Mouse (Mus musculus): ENCODE results near the gene Tmem159. TPM values are rescaled to one million over a fixed set of nuclear protein-coding genes. Genes with fewer than 3 reads are reported as not detected.

Tmem159 gene
- polyA plus RNA-seq, 1 experiment = 5.7 TPM

DNA sequence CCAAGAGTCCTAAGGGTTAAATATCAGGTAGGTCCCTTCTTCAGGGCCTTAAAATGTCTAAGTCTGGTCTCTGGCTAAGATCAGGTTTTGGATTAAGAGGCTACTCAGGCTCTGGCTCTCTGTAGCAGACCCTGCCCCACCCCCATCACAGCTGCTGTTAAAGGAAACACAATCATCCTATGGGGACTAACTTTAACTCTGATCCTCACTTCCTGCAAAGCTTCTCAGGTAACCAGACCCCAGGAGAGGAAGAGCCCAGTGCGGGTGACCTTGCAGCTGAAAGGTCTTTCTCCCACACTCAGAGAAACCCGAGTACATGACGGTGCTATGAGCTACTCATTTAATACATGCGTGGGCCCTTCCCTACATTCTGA is 25.5 kb downstream of the Tmem159 start:
- no peak for TF ChIP-seq POLR2A (IDR thresholded peaks at IDR 0.05; ENCODE audit: low read depth, low read length)
- TF ChIP-seq CTCF (IDR thresholded peaks at IDR 0.05; ENCODE audit: extremely low read depth, insufficient read depth, insufficient read length, insufficient replicate concordance) = no peak
- WGBS = 71% methylated on average over 4 of the region's 4 CpGs

DNA sequence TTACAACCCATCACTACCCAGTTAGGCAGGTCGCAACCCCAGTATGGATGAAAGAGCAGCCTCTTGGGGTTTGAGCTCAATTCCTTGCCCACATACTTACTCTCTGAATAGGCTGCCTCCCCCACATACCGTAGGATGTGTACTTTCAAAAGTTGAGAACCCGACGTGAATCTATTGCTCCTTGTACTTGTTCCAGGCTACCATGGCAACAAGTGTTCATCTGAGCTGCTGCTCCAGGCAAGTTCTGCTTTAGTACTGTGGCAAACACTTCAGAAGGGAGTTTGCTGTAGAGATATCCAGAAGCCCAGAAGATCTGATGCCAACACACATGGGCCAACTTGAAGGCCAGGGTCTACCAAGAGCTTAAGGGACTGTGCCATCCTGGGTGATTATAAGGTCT is 26.8 kb downstream of the Tmem159 start:
- WGBS = 79% methylated on average over 4 of the region's 4 CpGs
- no peaks in the 10 kb centered on the region for H3K27me3 ChIP-seq (ENCODE audit: control insufficient read depth, insufficient read depth, low read length)
- no peak overlapping the region for H3K27ac ChIP-seq (ENCODE audit: insufficient read depth, low read length)
- no peaks in the 10 kb centered on the region for H3K36me3 ChIP-seq (ENCODE audit: control insufficient read depth, insufficient read depth, low read length)
- TF ChIP-seq POLR2A (IDR thresholded peaks at IDR 0.05; ENCODE audit: low read depth, low read length) (no peak), CTCF (IDR thresholded peaks at IDR 0.05; ENCODE audit: extremely low read depth, insufficient read depth, insufficient read length, insufficient replicate concordance) (no peak)
- H3K4me1 ChIP-seq (ENCODE audit: control insufficient read depth, insufficient read depth, insufficient read length) = no peaks in the 10 kb centered on the region
- no peak for DNase-seq (ENCODE audit: low read depth in 1 of 2, low spot score in 2 of 2)
- H3K4me3 ChIP-seq (ENCODE audit: extremely low read depth, insufficient read depth, insufficient read length) = no peak overlapping the region

More for the DNA sequence above, 25.5 kb downstream of the Tmem159 start:
- Histone ChIP-seq H3K4me3 (ENCODE audit: extremely low read depth, insufficient read depth, insufficient read length) (no peak overlapping the region), H3K27ac (ENCODE audit: insufficient read depth, low read length) (no peak overlapping the region), H3K4me1 (ENCODE audit: control insufficient read depth, insufficient read depth, insufficient read length) (no peaks in the 10 kb centered on the region), H3K27me3 (ENCODE audit: control insufficient read depth, insufficient read depth, low read length) (no peaks in the 10 kb centered on the region), H3K36me3 (ENCODE audit: control insufficient read depth, insufficient read depth, low read length) (no peaks in the 10 kb centered on the region)
- DNase-seq (ENCODE audit: low read depth in 1 of 2, low spot score in 2 of 2) = no peak

DNA sequence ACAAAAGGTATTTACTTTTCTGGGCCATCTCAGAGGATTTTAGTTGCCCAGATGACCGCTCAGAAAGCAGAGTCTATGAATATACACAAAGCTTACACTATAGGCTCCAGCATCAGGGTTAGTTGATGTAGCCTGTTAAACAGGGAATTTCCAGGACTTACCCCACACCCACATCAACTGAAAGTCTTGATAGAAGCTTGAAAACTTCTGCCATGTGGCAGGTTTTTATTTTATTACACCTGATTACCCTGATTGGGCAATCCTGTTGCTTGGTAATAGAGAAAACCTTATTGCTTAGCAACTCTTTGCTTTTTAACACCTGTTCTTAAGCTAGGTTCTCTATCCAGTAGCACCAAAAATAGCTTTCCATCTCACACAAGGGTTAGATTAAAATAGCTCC is 40.6 kb downstream of the Tmem159 start:
- no peak for DNase-seq (ENCODE audit: low read depth in 1 of 2, low spot score in 2 of 2)
- WGBS = 91% methylated on average over 1 of the region's 1 CpGs
- Histone ChIP-seq H3K36me3 (ENCODE audit: control insufficient read depth, insufficient read depth, low read length) (no peaks in the 10 kb centered on the region), H3K27me3 (ENCODE audit: control insufficient read depth, insufficient read depth, low read length) (no peaks in the 10 kb centered on the region), H3K4me1 (ENCODE audit: control insufficient read depth, insufficient read depth, insufficient read length) (no peaks in the 10 kb centered on the region), H3K4me3 (ENCODE audit: extremely low read depth, insufficient read depth, insufficient read length) (no peak overlapping the region), H3K27ac (ENCODE audit: insufficient read depth, low read length) (no peak overlapping the region)
- TF ChIP-seq POLR2A (IDR thresholded peaks at IDR 0.05; ENCODE audit: low read depth, low read length) (no peak), CTCF (IDR thresholded peaks at IDR 0.05; ENCODE audit: extremely low read depth, insufficient read depth, insufficient read length, insufficient replicate concordance) (no peak)

DNA sequence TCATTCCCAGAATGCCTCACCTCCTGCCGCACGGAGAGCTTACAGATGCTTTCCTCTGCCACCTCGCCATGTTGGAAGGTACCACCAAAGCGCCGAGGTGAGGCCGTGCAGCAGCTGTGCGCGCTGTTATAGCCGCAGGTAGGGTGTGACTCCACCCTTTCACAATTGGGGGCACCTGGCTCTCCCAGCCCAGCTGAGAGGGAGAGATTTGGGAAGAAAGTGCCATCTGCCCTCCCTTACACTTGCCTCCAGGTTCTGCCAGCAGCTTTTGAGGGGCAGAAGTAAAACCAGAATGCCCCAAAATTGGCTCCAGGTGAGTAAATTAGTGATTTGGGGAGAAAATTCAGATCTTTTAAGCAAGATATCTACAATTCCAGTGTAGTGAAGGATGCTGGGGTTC is 43.0 kb downstream of the Tmem159 start, which contains the start of gene Zp2:
Zp2 (minus strand) TSS at position 101 of the 400 bp plus-strand sequence.
- H3K27ac ChIP-seq (ENCODE audit: insufficient read depth, low read length) = no peak within 1 kb of the TSS
- H3K4me1 ChIP-seq (ENCODE audit: control insufficient read depth, insufficient read depth, insufficient read length) = no peaks in the 10 kb centered on the region
- DNase-seq (ENCODE audit: low read depth in 1 of 2, low spot score in 2 of 2) = no peak
- TF ChIP-seq CTCF (IDR thresholded peaks at IDR 0.05; ENCODE audit: extremely low read depth, insufficient read depth, insufficient read length, insufficient replicate concordance) (no peak), POLR2A (IDR thresholded peaks at IDR 0.05; ENCODE audit: low read depth, low read length) (no peak)
- no peaks in the 10 kb centered on the region for H3K27me3 ChIP-seq (ENCODE audit: control insufficient read depth, insufficient read depth, low read length)
- H3K36me3 ChIP-seq (ENCODE audit: control insufficient read depth, insufficient read depth, low read length) = no peaks in the 10 kb centered on the region
- no peak within 1 kb of the TSS for H3K4me3 ChIP-seq (ENCODE audit: extremely low read depth, insufficient read depth, insufficient read length)
- WGBS = 84% methylated on average over 9 of the region's 9 CpGs

DNA sequence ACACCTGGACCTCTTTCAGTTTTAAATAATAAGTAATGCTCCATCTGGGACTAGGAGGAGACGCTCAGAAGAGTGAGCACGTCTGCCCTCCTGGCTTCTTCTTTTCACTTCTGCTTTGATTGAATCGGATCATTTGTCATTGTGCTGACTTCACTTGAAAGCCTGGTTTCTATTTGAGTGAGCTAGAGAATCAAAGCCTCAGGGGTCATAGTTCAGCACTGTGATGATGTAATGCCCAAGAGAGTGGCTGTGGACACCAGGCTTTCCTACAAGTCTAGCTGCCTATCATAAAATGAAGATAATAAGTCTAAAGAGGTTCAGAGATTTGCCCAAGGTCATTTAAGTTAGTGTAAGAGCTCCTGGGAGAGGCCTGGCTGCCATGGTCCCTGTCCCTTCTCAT is 48.1 kb downstream of the Tmem159 start:
- H3K4me1 ChIP-seq (ENCODE audit: control insufficient read depth, insufficient read depth, insufficient read length) = no peaks in the 10 kb centered on the region
- TF ChIP-seq CTCF (IDR thresholded peaks at IDR 0.05; ENCODE audit: extremely low read depth, insufficient read depth, insufficient read length, insufficient replicate concordance) (no peak), POLR2A (IDR thresholded peaks at IDR 0.05; ENCODE audit: low read depth, low read length) (no peak)
- no peaks in the 10 kb centered on the region for H3K27me3 ChIP-seq (ENCODE audit: control insufficient read depth, insufficient read depth, low read length)
- H3K27ac ChIP-seq (ENCODE audit: insufficient read depth, low read length) = no peak overlapping the region
- no peak for DNase-seq (ENCODE audit: low read depth in 1 of 2, low spot score in 2 of 2)
- no peak overlapping the region for H3K4me3 ChIP-seq (ENCODE audit: extremely low read depth, insufficient read depth, insufficient read length)
- no peaks in the 10 kb centered on the region for H3K36me3 ChIP-seq (ENCODE audit: control insufficient read depth, insufficient read depth, low read length)
- WGBS = 38% methylated on average over 3 of the region's 3 CpGs

DNA sequence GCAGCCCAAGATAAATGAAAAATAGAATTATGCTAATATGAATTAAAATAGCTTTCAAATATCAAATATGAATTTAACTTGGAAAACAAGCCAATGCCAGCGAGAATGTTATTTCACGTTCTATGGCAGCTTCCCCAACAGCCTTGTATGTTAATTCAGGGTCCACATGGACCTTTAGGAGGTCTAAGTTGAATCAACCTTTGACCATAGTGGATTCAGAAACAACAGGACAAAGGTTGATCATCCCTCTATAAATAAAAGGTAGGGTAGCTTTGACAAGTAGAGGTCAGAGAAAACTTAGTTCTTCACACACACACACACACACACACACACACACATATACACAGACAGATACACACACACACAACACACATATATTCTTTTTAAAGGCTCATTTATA is 48.7 kb downstream of the Tmem159 start:
- WGBS = 86% methylated on average over 2 of the region's 2 CpGs

DNA sequence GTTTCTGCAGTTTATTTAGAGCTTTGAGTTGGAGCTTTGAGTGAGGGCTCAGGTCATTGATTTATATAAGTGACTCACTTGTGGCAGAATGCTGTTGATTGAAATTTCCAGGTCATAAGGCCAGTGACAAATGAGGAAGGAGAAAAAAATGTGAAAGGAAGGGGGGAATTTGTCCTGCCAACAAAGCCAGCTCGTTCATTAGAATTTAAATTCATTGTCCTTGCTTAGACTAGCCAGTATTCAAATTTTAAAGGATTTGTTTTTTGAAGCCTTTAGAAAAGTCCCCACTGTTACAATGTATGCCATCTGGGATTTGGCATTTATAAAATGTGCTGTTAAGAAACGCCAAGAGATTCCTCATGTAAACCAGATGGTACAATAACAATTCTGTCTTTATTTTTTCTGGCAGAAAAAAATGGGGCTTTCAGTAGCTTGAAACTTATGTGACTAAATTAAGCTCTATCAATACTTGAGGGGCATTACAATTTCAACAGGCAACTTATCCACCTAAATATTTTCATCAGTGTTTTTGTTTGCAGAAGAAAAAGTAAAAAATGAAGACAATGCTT is 54.8 kb downstream of the Tmem159 start:
- WGBS = 42% methylated on average over 2 of the region's 2 CpGs
- H3K4me1 ChIP-seq (ENCODE audit: control insufficient read depth, insufficient read depth, insufficient read length) = no peaks in the 10 kb centered on the region

More for the DNA sequence above, 48.7 kb downstream of the Tmem159 start:
- Histone ChIP-seq H3K4me3 (ENCODE audit: extremely low read depth, insufficient read depth, insufficient read length) (no peak overlapping the region), H3K36me3 (ENCODE audit: control insufficient read depth, insufficient read depth, low read length) (no peaks in the 10 kb centered on the region), H3K27ac (ENCODE audit: insufficient read depth, low read length) (no peak overlapping the region), H3K27me3 (ENCODE audit: control insufficient read depth, insufficient read depth, low read length) (no peaks in the 10 kb centered on the region), H3K4me1 (ENCODE audit: control insufficient read depth, insufficient read depth, insufficient read length) (no peaks in the 10 kb centered on the region)
- no peak for TF ChIP-seq POLR2A (IDR thresholded peaks at IDR 0.05; ENCODE audit: low read depth, low read length)
- no peak for TF ChIP-seq CTCF (IDR thresholded peaks at IDR 0.05; ENCODE audit: extremely low read depth, insufficient read depth, insufficient read length, insufficient replicate concordance)
- no peak for DNase-seq (ENCODE audit: low read depth in 1 of 2, low spot score in 2 of 2)

More for the DNA sequence above, 54.8 kb downstream of the Tmem159 start:
- no peak overlapping the region for H3K27ac ChIP-seq (ENCODE audit: insufficient read depth, low read length)
- TF ChIP-seq POLR2A (IDR thresholded peaks at IDR 0.05; ENCODE audit: low read depth, low read length) (no peak), CTCF (IDR thresholded peaks at IDR 0.05; ENCODE audit: extremely low read depth, insufficient read depth, insufficient read length, insufficient replicate concordance) (no peak)
- H3K27me3 ChIP-seq (ENCODE audit: control insufficient read depth, insufficient read depth, low read length) = no peaks in the 10 kb centered on the region
- H3K36me3 ChIP-seq (ENCODE audit: control insufficient read depth, insufficient read depth, low read length) = no peaks in the 10 kb centered on the region
- no peak overlapping the region for H3K4me3 ChIP-seq (ENCODE audit: extremely low read depth, insufficient read depth, insufficient read length)
- no peak for DNase-seq (ENCODE audit: low read depth in 1 of 2, low spot score in 2 of 2)

Measured in spleen, adult 2 months (tissue).